Mouse (Mus musculus): ENCODE measurements around the gene Myh3.
"Not testable (repeated sequence)": the region's sequence is repeated elsewhere in the genome, so short reads cannot be mapped to it uniquely, and the experiment has no call there.

DNA sequence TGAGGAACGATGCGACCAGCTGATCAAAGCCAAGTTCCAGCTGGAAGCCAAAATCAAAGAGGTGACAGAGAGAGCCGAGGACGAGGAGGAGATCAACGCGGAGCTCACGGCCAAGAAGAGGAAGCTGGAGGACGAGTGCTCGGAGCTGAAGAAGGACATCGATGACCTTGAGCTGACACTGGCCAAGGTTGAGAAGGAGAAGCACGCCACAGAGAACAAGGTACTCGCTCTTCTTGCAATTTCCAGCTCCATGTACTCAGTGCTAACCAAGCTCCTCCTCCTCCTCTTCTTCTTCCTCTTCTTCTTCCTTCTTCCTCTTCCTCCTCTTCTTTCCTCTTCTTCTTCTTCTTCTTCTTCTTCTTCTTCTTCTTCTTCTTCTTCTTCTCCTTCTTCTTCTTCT lies 14.3 kb downstream of the Myh3 start:
- not testable (repeated sequence) for TF ChIP-seq CTCF, EP300 (IDR thresholded peaks at IDR 0.05)
